Mouse (Mus musculus) hindbrain, embryonic 11.5 days (tissue): ENCODE results near the gene Gpkow. TPM values are rescaled to one million over a fixed set of nuclear protein-coding genes. Genes with fewer than 3 reads are reported as not detected.
A peak's percentile ranks its signal among the peaks of the same experiment; 100 is the strongest.
"Not testable (repeated sequence)": the region's sequence is repeated elsewhere in the genome, so short reads cannot be mapped to it uniquely, and the experiment has no call there.

Experiments
- ATAC-seq: fragments of 200-750 bp; cut with Nextera tagmentation; 2 replicates; pipeline ENCODE4 v1.8.0; 2017; ENCODE audit warnings: mild to moderate bottlenecking, moderate TSS enrichment, moderate library complexity; ENCODE audit not compliant: low FRiP score
- DNase-seq: peaks from one replicate; pipeline ENCODE4 v3.0.0-alpha.2; 2015; ENCODE audit warnings: low spot score
- H3K27ac ChIP-seq: fragments of 300-500 bp; sonication (generic); 2 replicates; pipeline ENCODE4 v1.5.1; 2014; ENCODE audit warnings: mild to moderate bottlenecking, low read depth, low read length
- H3K27me3 ChIP-seq: fragments of 300-500 bp; sonication (generic); 2 replicates; pipeline ENCODE4 v1.6.1; 2014; ENCODE audit warnings: mild to moderate bottlenecking, low read length, moderate library complexity, mixed read lengths; ENCODE audit not compliant: control insufficient read depth, insufficient read depth
- H3K36me3 ChIP-seq: fragments of 300-500 bp; sonication (generic); 2 replicates; pipeline ENCODE4 v1.6.1; 2014; ENCODE audit warnings: mild to moderate bottlenecking, low read length, moderate library complexity, mixed read lengths; ENCODE audit not compliant: control insufficient read depth, insufficient read depth
- H3K4me1 ChIP-seq: fragments of 300-500 bp; sonication (generic); replicated peaks from 2 replicates; pipeline ENCODE4 v1.6.1; 2014; ENCODE audit warnings: low read length, mixed read lengths; ENCODE audit not compliant: control insufficient read depth, insufficient read depth
- H3K4me2 ChIP-seq: fragments of 300-500 bp; sonication (generic); replicated peaks from 2 replicates; pipeline ENCODE4 v1.6.1; 2014; ENCODE audit warnings: mild to moderate bottlenecking, low read depth, low read length
- H3K4me3 ChIP-seq: fragments of 300-500 bp; sonication (generic); 2 replicates; pipeline ENCODE4 v1.5.1; 2014; ENCODE audit warnings: low read depth, low read length
- H3K9ac ChIP-seq: fragments of 300-500 bp; sonication (generic); 2 replicates; pipeline ENCODE4 v1.6.1; 2014; ENCODE audit warnings: low read depth, low read length
- H3K9me3 ChIP-seq: fragments of 300-500 bp; sonication (generic); 2 replicates; pipeline ENCODE4 v1.6.1; 2016; ENCODE audit warnings: low read length; ENCODE audit not compliant: control insufficient read depth
- WGBS: fragments of 180-500 bp; shearing (Covaris S2); extraction: QIAGEN DNeasy Blood & Tissue Kit; methylation state at CpG from one replicate; pipeline ENCODE4 v1.1.7; 2014; 5-methylcytosine and 5-hydroxymethylcytosine counted together
- polyA plus RNA-seq: library from polyadenylated mRNA; unstranded; fragments of >200 nt; fragmentation: Nextera tagmentation; extraction: Ambion mirVana; gene quantifications from 2 replicates; pipeline ENCODE4 v1.2.1, GENCODE M21; 2014

Gpkow gene
- polyA plus RNA-seq, 1 experiment from 2014 or later = 35.6 TPM

- not testable (repeated sequence) for H3K27me3 ChIP-seq, H3K4me1 ChIP-seq, H3K4me2 ChIP-seq, H3K9ac ChIP-seq, ATAC-seq, H3K36me3 ChIP-seq, H3K9me3 ChIP-seq, H3K4me3 ChIP-seq, H3K27ac ChIP-seq, DNase-seq
- 43% methylated on average over 1 of the region's 1 CpGs for WGBS
Observed at GRCm38 (mm10) chrX:7716058-7716457, 19.1 kb downstream of the Gpkow start.

- H3K9ac ChIP-seq = peak within 1 kb of the TSS; percentile 32; the same call in 1 of the 2 replicates
- H3K4me2 ChIP-seq = peak within 1 kb of the TSS; percentile 66
- no peaks in the 10 kb centered on the region for H3K9me3 ChIP-seq
- H3K27me3 ChIP-seq = no peaks in the 10 kb centered on the region
- H3K36me3 ChIP-seq = no peaks in the 10 kb centered on the region
- DNase-seq (peak; percentile 72), ATAC-seq (peak; percentile 90)
- 23% methylated on average over 22 of the region's 22 CpGs for WGBS
- peak within 1 kb of the TSS; percentile 48 for H3K4me3 ChIP-seq
- H3K4me1 ChIP-seq = no peaks in the 10 kb centered on the region
- peak within 1 kb of the TSS; percentile 12; the same call in 1 of the 2 replicates for H3K27ac ChIP-seq
Observed at GRCm38 (mm10) chrX:7721514-7722281, 24.8 kb downstream of the Gpkow start, which contains the start of gene Gm45208. Gm45208 (plus strand) TSS chrX:7722245.

GRCm38 (mm10) chrX:7722282-7722611, 25.3 kb downstream of the Gpkow start:
- Histone ChIP-seq H3K9me3 (no peaks in the 10 kb centered on the region), H3K4me1 (no peaks in the 10 kb centered on the region), H3K27ac (no peak overlapping the region), H3K9ac (peak overlapping the region; percentile 19; the same call in 1 of the 2 replicates), H3K27me3 (no peaks in the 10 kb centered on the region), H3K36me3 (no peaks in the 10 kb centered on the region), H3K4me2 (peak overlapping the region; percentile 66), H3K4me3 (peak overlapping the region; percentile 48)
- WGBS = 24% methylated on average over 11 of the region's 11 CpGs
- ATAC-seq = no peak
- DNase-seq = no peak

GRCm38 (mm10) chrX:7722691-7723090, 25.8 kb downstream of the Gpkow start:
- Histone ChIP-seq H3K9me3 (no peaks in the 10 kb centered on the region), H3K27me3 (no peaks in the 10 kb centered on the region), H3K36me3 (no peaks in the 10 kb centered on the region), H3K4me1 (no peaks in the 10 kb centered on the region), H3K27ac (no peak overlapping the region), H3K9ac (no peak overlapping the region), H3K4me2 (peak overlapping the region; percentile 66), H3K4me3 (peak overlapping the region; percentile 48)
- ATAC-seq (no peak; the same call in 1 of the 2 replicates), DNase-seq (no peak)
- WGBS = 28% methylated on average over 4 of the region's 4 CpGs

- no peak for ATAC-seq
Observed at GRCm38 (mm10) chrX:7724135-7724534, 27.2 kb downstream of the Gpkow start.

GRCm38 (mm10) chrX:7725841-7726240, 28.9 kb downstream of the Gpkow start:
- Histone ChIP-seq H3K4me2 (no peak overlapping the region), H3K27me3 (no peaks in the 10 kb centered on the region), H3K9ac (no peak overlapping the region), H3K27ac (no peak overlapping the region), H3K4me3 (no peak overlapping the region), H3K4me1 (no peaks in the 10 kb centered on the region), H3K36me3 (no peaks in the 10 kb centered on the region), H3K9me3 (no peaks in the 10 kb centered on the region)
- DNase-seq = no peak
- no peak for ATAC-seq
- 87% methylated on average over 12 of the region's 12 CpGs for WGBS

More at GRCm38 (mm10) chrX:7724135-7724534, 27.2 kb downstream of the Gpkow start:
- Histone ChIP-seq H3K9me3 (no peaks in the 10 kb centered on the region), H3K36me3 (no peaks in the 10 kb centered on the region), H3K27me3 (no peaks in the 10 kb centered on the region), H3K4me2 (no peak overlapping the region), H3K4me1 (no peaks in the 10 kb centered on the region), H3K4me3 (no peak overlapping the region), H3K9ac (no peak overlapping the region), H3K27ac (no peak overlapping the region)
- no peak for DNase-seq
- 82% methylated on average over 7 of the region's 7 CpGs for WGBS

- Histone ChIP-seq H3K4me1 (no peaks in the 10 kb centered on the region), H3K27me3 (no peaks in the 10 kb centered on the region), H3K9ac (no peak overlapping the region), H3K4me2 (no peak overlapping the region), H3K27ac (no peak overlapping the region), H3K4me3 (no peak overlapping the region), H3K9me3 (no peaks in the 10 kb centered on the region), H3K36me3 (no peaks in the 10 kb centered on the region)
- DNase-seq (no peak), ATAC-seq (no peak)
- 91% methylated on average over 13 of the region's 13 CpGs for WGBS
Observed at GRCm38 (mm10) chrX:7727176-7727575, 30.2 kb downstream of the Gpkow start.

GRCm38 (mm10) chrX:7728215-7728921, 31.4 kb downstream of the Gpkow start, which contains the start of gene Praf2:
Praf2 (plus strand) TSS chrX:7728439.
- Histone ChIP-seq H3K9ac (peak within 1 kb of the TSS; percentile 40), H3K36me3 (no peaks in the 10 kb centered on the region), H3K27ac (no peak within 1 kb of the TSS), H3K4me2 (peak within 1 kb of the TSS; percentile 44), H3K4me1 (no peaks in the 10 kb centered on the region), H3K27me3 (no peaks in the 10 kb centered on the region), H3K9me3 (no peaks in the 10 kb centered on the region), H3K4me3 (peak within 1 kb of the TSS; percentile 41)
- peak; percentile 94 for ATAC-seq
- DNase-seq = peak; percentile 72
- 14% methylated on average over 42 of the region's 42 CpGs for WGBS
